Mouse (Mus musculus): ENCODE data around the gene Evx1.

DNA sequence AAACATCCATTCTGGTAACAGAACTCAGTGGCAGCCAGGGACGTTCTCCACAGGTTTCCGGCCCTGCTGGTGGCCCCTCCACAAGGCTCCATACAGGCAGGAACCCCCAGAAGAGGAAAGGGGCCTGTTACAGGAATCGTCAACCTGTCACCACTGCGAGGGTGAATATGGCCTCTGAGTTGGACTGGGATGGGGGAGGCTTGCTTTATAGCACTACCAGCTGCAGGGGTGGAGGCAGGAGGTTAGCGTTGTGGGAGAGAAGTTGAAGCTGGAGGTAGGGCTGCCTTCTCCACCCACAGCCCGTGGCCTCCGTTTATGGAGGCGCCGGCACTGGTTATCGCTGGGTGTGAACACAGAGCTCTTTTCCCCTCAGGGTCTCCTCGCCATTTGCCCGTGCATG, 32.2 kb upstream of the Evx1 start:
- TF ChIP-seq CTCF (IDR thresholded peaks at IDR 0.05; ENCODE audit: extremely low read depth, insufficient read depth, insufficient read length, insufficient replicate concordance) = no peak
- no peak for TF ChIP-seq POLR2A (IDR thresholded peaks at IDR 0.05; ENCODE audit: low read depth, low read length)
